Mouse (Mus musculus): ENCODE data around the gene Mogat2. TPM values are rescaled to one million over a fixed set of nuclear protein-coding genes. Genes with fewer than 3 reads are reported as not detected.

The Mogat2 gene
- 2.5 TPM in 2 replicates for polyA plus RNA-seq (2015; fragmentation: Nextera tagmentation; extraction: Ambion mirVana)

DNA sequence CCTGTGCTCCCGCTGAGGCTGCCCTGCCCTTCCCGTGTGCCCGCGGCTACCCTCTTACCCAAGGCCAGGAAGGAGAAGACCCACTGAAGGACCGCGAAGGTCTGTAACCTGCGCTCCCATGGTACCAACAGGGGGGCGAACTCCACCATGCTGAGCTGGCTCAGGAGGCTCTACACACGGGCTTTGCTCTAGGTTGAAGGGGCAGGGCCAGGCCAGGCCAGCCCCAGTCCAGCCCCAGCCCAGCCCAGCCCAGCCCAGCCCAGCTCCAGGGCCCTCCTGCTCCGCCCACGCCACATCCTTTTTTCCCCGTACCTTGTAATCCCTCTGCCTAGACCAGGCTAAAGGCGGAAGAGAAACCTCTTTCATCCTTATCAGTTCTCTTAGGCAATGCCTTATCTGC, at the start of gene Mogat2:
Mogat2 (minus strand) TSS at position 203 of the 400 bp plus-strand sequence.
- Histone ChIP-seq H3K36me3 (no peaks in the 10 kb centered on the region), H3K9ac (no peak within 1 kb of the TSS), H3K27me3 (peaks cover 25% of the 10 kb centered on the region), H3K4me2 (replicated peaks) (peak within 1 kb of the TSS; percentile 31; the same call in 1 of the 2 replicates), H3K27ac (replicated peaks) (no peak within 1 kb of the TSS), H3K4me1 (peaks cover 12% of the 10 kb centered on the region), H3K4me3 (replicated peaks) (no peak within 1 kb of the TSS), H3K9me3 (replicated peaks) (no peaks in the 10 kb centered on the region)
- 11% methylated on average over 13 of the region's 13 CpGs for WGBS
- peak; percentile 53 for ATAC-seq (ENCODE audit: insufficient number of reproducible peaks, low FRiP score, low TSS enrichment, low read depth)

DNA sequence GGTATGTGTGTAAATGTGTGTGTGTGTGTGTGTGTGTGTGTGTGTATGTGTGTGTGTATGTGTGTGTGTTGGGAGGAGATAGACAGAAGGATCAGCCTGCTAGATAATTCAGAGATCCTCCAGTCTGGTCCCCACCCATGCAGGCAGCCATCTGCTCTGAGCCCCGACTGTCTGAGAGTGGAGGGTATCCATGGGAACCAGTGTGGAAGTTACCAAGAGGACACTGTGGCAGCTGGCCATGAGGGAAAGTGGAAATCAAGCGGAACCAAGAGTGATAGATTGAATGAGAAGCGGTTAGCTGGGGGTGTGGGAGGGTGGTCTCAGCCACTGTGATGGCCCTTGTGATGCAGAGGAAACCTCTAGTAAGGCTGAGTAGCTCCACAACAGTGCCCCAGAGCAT, 48.9 kb upstream of the Mogat2 start:
- Histone ChIP-seq H3K27me3 (0 out of 2 replicates have a peak, but pooled peaks cover 4% of the 10 kb centered on the region), H3K9me3 (replicated peaks) (no peaks in the 10 kb centered on the region), H3K4me1 (peaks cover 19% of the 10 kb centered on the region), H3K4me3 (replicated peaks) (no peak overlapping the region), H3K9ac (no peak overlapping the region), H3K4me2 (replicated peaks) (no peak overlapping the region), H3K27ac (replicated peaks) (no peak overlapping the region), H3K36me3 (no peaks in the 10 kb centered on the region)
- ATAC-seq (ENCODE audit: insufficient number of reproducible peaks, low FRiP score, low TSS enrichment, low read depth) = no peak
- WGBS = 52% methylated on average over 3 of the region's 3 CpGs

DNA sequence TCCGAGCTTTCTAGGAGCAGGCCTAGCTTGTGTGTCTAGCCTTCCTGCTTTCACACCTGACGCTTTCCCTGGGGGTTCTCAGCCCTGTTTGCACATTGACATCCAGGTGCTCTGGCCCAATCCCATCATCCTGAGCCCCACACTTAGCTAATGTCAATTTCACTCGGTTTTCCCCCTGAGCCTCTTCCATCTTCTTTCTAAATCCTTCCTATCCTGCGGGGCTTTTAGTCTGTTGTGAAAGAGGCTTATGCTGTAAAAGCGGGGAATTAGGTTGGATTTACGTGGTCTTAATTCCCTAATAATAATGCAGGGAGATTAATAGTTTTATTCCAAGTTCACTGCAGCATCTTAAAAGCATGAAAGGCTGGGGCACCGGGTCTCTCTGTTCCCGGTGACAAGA, 41.2 kb upstream of the Mogat2 start:
- Histone ChIP-seq H3K4me2 (replicated peaks) (no peak overlapping the region), H3K9me3 (replicated peaks) (no peaks in the 10 kb centered on the region), H3K27ac (replicated peaks) (no peak overlapping the region), H3K9ac (no peak overlapping the region), H3K4me1 (no peaks in the 10 kb centered on the region), H3K4me3 (replicated peaks) (no peak overlapping the region), H3K36me3 (no peaks in the 10 kb centered on the region), H3K27me3 (no peaks in the 10 kb centered on the region)
- WGBS = 54% methylated on average over 8 of the region's 8 CpGs
- no peak for ATAC-seq (ENCODE audit: insufficient number of reproducible peaks, low FRiP score, low TSS enrichment, low read depth)

DNA sequence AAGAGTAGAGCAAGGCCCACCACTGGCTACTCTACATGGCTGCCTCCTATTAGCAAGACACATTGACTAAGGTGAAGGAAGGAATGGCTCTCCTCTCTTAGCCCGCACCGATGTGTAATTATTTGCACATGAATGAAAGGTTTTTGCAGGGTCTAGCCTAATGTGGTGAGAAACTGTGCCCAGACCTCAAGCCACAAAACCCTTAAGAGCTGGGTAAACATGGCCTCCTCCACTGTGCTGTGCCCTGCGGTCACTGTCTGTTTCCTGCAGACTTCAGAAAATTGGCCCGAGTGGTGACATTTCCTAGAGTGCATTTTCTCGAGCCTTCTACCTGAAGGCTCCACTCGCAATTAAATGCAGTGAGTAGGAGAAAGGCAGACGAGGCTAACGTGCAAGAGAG, 39.9 kb upstream of the Mogat2 start:
- H3K27me3 ChIP-seq = no peaks in the 10 kb centered on the region
- no peaks in the 10 kb centered on the region for H3K36me3 ChIP-seq
- no peak overlapping the region for H3K4me3 ChIP-seq (replicated peaks)
- H3K27ac ChIP-seq (replicated peaks) = no peak overlapping the region
- 85% methylated on average over 8 of the region's 8 CpGs for WGBS
- no peak for ATAC-seq (ENCODE audit: insufficient number of reproducible peaks, low FRiP score, low TSS enrichment, low read depth)
- no peaks in the 10 kb centered on the region for H3K4me1 ChIP-seq
- no peaks in the 10 kb centered on the region for H3K9me3 ChIP-seq (replicated peaks)
- H3K4me2 ChIP-seq (replicated peaks) = no peak overlapping the region
- H3K9ac ChIP-seq = no peak overlapping the region

DNA sequence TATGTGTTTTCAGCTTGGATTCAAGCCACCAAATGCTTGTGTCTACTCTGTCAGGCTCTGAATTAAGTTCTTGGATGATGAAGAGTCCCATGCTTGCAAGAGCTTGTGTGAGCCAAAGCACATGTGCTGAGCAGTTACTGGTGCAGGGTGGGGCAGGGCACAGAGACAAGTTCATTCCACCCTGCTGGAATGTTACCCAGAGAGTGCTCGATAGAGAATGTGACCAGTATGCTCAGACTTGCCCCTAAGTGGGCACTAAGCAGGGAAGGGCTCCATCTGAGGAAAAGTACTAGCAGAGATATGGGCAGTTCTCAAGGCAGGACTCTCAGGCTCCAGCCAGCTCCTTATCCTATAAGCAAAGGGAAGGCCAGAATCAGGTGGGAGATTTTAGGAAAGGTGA, 38.3 kb upstream of the Mogat2 start:
- Histone ChIP-seq H3K27ac (replicated peaks) (no peak overlapping the region), H3K4me1 (no peaks in the 10 kb centered on the region), H3K36me3 (no peaks in the 10 kb centered on the region), H3K9ac (no peak overlapping the region), H3K27me3 (no peaks in the 10 kb centered on the region), H3K4me3 (replicated peaks) (no peak overlapping the region), H3K9me3 (replicated peaks) (no peaks in the 10 kb centered on the region), H3K4me2 (replicated peaks) (no peak overlapping the region)
- WGBS = 50% methylated on average over 1 of the region's 1 CpGs
- ATAC-seq (ENCODE audit: insufficient number of reproducible peaks, low FRiP score, low TSS enrichment, low read depth) = no peak

DNA sequence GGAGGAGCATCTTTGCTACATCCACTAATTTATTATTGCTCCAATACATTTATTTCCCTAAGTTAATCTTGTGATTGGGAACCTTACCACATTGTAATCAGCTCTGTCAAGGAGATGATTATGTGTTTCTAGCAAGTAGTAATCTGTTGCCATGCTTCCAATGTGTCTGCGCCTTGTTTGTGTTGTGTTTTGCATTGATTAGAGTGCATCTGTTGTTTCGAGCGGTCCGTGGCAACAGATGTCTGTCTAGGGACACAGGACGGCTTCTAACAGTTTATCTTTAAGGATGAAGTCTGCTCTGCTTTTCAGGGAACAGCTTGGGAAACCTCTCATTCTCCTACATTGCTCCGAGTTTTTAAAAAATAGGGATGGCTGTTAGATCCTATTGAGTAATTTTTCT, 36.7 kb upstream of the Mogat2 start:
- WGBS = 68% methylated on average over 6 of the region's 6 CpGs
- no peaks in the 10 kb centered on the region for H3K9me3 ChIP-seq (replicated peaks)
- H3K27ac ChIP-seq (replicated peaks) = no peak overlapping the region
- H3K4me2 ChIP-seq (replicated peaks) = no peak overlapping the region
- no peaks in the 10 kb centered on the region for H3K36me3 ChIP-seq
- ATAC-seq (ENCODE audit: insufficient number of reproducible peaks, low FRiP score, low TSS enrichment, low read depth) = no peak
- H3K4me1 ChIP-seq = no peaks in the 10 kb centered on the region
- no peak overlapping the region for H3K9ac ChIP-seq
- H3K4me3 ChIP-seq (replicated peaks) = no peak overlapping the region
- peaks cover 12% of the 10 kb centered on the region for H3K27me3 ChIP-seq

DNA sequence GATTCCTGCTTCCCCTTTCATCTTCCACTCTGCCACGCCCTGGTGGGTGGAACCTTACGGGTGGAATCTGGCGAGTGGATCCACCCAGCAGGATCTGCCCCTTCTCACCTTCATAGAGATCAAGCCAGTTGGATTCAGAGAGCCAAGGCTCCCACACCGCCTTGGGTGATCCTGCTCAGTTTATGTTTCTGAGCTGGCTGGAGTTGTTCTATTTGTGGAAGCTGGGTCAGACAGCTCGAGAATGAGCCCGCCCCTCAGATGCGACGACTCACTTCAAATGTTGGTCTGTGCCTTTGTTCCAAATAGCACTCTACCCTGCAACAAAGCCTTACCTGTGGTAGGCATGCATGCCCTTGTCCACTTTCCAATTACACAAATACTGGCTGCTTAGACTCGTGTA, 33.2 kb upstream of the Mogat2 start:
- H3K9me3 ChIP-seq (replicated peaks) = no peaks in the 10 kb centered on the region
- no peak overlapping the region for H3K4me3 ChIP-seq (replicated peaks)
- no peak for ATAC-seq (ENCODE audit: insufficient number of reproducible peaks, low FRiP score, low TSS enrichment, low read depth)
- no peak overlapping the region for H3K4me2 ChIP-seq (replicated peaks)
- peaks cover 25% of the 10 kb centered on the region for H3K4me1 ChIP-seq
- no peak overlapping the region for H3K9ac ChIP-seq
- 54% methylated on average over 9 of the region's 9 CpGs for WGBS
- no peak overlapping the region for H3K27ac ChIP-seq (replicated peaks)
- no peaks in the 10 kb centered on the region for H3K36me3 ChIP-seq
- H3K27me3 ChIP-seq = peaks cover 44% of the 10 kb centered on the region

DNA sequence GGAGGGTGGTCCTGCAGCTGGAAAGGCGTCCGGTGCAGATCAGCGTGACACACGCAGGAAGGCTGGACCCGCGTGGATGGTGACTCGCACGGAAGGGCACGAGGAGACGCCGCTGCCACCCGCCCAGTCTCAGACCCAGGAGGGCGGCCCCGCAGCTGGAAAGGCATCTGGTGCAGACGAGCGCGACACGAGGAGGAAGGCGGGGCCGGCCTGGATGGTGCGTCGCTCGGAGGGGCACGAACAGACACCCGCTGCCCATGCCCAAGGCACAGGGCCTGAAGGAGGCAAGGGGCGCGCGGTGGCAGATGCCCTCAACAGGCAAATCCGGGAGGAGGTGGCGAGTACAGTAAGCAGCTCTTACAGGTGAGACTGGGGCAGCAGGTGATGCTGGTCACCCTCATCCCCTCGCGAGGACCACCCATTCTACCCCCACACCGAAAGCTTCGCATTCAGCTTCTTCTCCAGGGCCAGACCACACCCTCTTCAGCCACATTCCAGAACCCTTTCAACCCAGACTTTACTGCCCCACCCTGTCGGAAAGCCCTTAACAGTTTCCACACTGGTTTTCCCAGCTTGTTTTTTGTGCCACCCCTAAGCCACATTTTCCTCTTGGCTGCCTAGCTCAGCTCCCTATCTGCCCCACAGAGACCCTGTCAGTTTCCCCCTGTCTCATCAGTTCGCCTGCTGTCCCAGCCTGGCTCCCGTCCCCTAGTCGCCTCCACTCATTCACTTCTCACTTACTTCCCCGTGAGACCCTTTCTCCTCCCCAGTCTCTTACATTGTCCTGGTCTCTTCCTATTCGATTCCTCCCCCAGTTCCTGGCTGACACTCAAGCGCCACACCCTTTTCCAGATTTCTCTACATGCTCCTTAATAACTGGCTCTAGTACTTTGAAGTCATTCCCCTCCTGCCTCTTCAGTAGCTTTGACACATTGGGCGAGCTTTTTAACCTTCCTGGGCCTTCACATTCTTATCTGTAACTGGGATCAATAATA, 30.8 kb upstream of the Mogat2 start:
- WGBS = 7% methylated on average over 42 of the region's 42 CpGs
- peak overlapping the region; percentile 90 for H3K4me2 ChIP-seq (replicated peaks)

DNA sequence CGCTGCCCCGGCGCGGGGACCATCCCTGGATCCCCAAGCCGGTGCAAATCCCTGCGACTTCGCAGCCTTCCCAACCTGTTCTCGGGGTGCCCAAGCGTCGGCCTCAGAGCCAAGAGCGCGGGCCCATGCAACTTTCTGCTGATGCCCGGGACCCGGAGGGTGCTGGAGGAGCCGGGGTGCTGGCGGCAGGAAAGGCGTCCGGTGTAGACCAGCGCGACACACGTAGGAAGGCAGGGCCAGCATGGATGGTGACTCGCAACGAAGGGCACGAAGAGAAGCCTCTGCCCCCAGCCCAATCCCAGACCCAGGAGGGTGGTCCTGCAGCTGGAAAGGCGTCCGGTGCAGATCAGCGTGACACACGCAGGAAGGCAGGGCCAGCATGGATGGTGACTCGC, 30.1 kb upstream of the Mogat2 start:
- H3K27ac ChIP-seq (replicated peaks) = no peak overlapping the region
- peak overlapping the region; percentile 51 for H3K4me3 ChIP-seq (replicated peaks)
- H3K9ac ChIP-seq = peak overlapping the region; percentile 23
- under 1% methylated on average over 29 of the region's 29 CpGs for WGBS
- peak overlapping the region; percentile 90 for H3K4me2 ChIP-seq (replicated peaks)
- no peaks in the 10 kb centered on the region for H3K9me3 ChIP-seq (replicated peaks)
- H3K4me1 ChIP-seq = peaks cover 25% of the 10 kb centered on the region
- ATAC-seq (ENCODE audit: insufficient number of reproducible peaks, low FRiP score, low TSS enrichment, low read depth) = no peak
- H3K36me3 ChIP-seq = no peaks in the 10 kb centered on the region
- peaks cover 61% of the 10 kb centered on the region for H3K27me3 ChIP-seq

More for the DNA sequence above, 30.8 kb upstream of the Mogat2 start:
- peak; percentile 59 for ATAC-seq (ENCODE audit: insufficient number of reproducible peaks, low FRiP score, low TSS enrichment, low read depth)
- Histone ChIP-seq H3K9ac (peak overlapping the region; percentile 18), H3K4me1 (peaks cover 25% of the 10 kb centered on the region), H3K27ac (replicated peaks) (no peak overlapping the region), H3K9me3 (replicated peaks) (no peaks in the 10 kb centered on the region), H3K4me3 (replicated peaks) (peak overlapping the region; percentile 51), H3K36me3 (no peaks in the 10 kb centered on the region), H3K27me3 (peaks cover 61% of the 10 kb centered on the region)

DNA sequence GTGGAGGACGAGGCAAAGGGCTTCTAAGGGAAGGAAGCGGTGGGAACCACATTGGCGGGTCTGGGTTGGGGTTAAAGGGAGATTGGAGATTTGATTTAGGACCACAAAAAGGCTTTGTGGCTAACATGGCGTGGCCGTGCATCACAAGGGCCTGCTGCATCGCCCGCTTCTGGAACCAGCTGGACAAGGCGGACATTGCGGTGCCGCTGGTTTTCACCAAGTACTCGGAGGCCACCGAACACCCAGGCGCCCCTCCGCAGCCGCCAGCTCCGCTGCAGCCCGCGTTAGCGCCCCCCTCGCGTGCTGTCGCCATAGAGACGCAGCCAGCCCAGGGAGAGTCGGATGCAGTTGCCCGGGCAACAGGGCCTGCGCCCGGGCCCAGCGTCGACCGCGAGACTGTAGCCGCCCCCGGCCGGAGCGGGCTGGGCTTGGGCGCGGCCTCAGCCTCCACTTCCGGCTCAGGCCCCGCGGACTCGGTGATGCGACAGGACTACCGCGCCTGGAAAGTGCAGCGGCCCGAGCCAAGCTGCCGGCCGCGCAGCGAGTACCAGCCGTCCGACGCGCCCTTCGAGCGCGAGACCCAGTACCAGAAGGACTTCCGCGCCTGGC, 29.6 kb upstream of the Mogat2 start:
- Histone ChIP-seq H3K4me1 (peaks cover 25% of the 10 kb centered on the region), H3K9ac (peak overlapping the region; percentile 23), H3K27me3 (peaks cover 61% of the 10 kb centered on the region), H3K4me3 (replicated peaks) (peak overlapping the region; percentile 51), H3K36me3 (no peaks in the 10 kb centered on the region), H3K27ac (replicated peaks) (no peak overlapping the region), H3K9me3 (replicated peaks) (no peaks in the 10 kb centered on the region), H3K4me2 (replicated peaks) (peak overlapping the region; percentile 90)
- ATAC-seq (ENCODE audit: insufficient number of reproducible peaks, low FRiP score, low TSS enrichment, low read depth) = peak; percentile 78; the same call in 1 of the 2 replicates
- under 1% methylated on average over 55 of the region's 59 CpGs for WGBS

DNA sequence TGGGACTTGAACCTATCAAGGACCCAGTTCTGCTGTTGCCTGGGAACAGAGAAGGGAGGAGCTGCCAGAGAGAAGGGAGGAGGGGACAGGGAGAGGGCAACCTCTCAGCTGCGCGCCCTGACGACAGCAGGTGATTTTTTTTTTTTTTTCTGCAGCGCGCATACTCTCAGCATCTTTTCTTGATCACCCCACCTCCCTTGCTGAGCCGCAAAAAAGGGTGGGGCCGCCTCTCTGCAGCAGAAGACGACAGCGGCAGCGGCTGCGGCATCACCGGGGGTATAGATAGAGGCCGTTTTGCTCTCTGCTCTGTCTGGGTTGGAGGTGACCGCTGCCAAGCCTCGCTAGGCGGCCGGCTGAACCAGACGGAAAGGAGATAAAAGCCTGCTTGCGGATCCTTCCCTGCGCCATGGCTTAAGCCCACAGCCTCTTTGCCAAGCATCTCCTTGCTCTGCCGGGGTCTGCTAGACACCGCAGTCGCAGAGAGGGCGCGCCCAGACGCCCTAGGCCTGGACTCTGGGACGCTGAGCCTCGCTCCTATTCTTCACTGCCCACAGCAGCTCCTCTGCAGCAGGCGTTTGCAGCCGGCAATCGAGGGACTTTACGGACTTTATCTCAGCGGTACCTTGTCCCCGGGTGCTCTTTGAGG, 29.0 kb upstream of the Mogat2 start, which contains the start of gene Map6:
Map6 (plus strand) TSS at position 197 of the 646 bp plus-strand sequence.
- 0 out of 2 replicates have a peak, but pooled peaks have one; percentile 11 for ATAC-seq (ENCODE audit: insufficient number of reproducible peaks, low FRiP score, low TSS enrichment, low read depth)
- H3K9ac ChIP-seq = peak within 1 kb of the TSS; percentile 23
- peak within 1 kb of the TSS; percentile 90 for H3K4me2 ChIP-seq (replicated peaks)
- H3K4me3 ChIP-seq (replicated peaks) = peak within 1 kb of the TSS; percentile 51
- no peaks in the 10 kb centered on the region for H3K36me3 ChIP-seq
- H3K4me1 ChIP-seq = peaks cover 25% of the 10 kb centered on the region
- peaks cover 61% of the 10 kb centered on the region for H3K27me3 ChIP-seq
- 1% methylated on average over 34 of the region's 34 CpGs for WGBS
- H3K9me3 ChIP-seq (replicated peaks) = no peaks in the 10 kb centered on the region
- H3K27ac ChIP-seq (replicated peaks) = no peak within 1 kb of the TSS

Measured in embryonic facial prominence, embryonic 15.5 days (tissue).